Mouse (Mus musculus): ENCODE results near the gene Trappc1. TPM values are rescaled to one million over a fixed set of nuclear protein-coding genes. Genes with fewer than 3 reads are reported as not detected.

Trappc1 gene
- total and polyA plus RNA-seq, 3 experiments = 85.4 to 124 (median 102) TPM

GRCm38 (mm10) chr11:69321580-69321979, 2.2 kb upstream of the Trappc1 start:
- no peak overlapping the region for H3K9ac ChIP-seq (ENCODE audit: insufficient read depth, low read depth)
- in situ Hi-C loops (cut with MboI; ENCODE audit: low pct_ligation_motif_present, low pct_unique_long_range_greater_than_20kb, low sequenced_read_pairs) = no loop called here

DNA sequence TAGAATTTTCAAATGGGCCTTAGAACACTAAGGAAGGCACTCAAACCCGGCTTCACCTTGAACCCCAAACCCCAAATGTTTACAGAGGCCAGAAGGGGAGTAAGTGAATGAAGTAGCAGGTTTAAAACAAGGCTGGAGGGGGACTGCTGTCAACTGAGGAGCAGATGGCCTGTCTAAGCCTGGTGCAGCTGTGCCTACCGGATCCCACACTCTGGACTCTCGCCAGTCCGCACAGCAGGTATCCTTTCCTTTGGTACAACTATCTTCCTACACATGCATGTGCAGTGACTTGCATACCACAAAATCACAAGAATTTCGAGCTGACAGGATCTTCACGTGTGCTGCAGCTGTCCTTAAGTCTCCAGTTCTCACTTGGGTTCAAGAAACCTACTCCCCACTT, 1.8 kb upstream of the Trappc1 start:
- Histone ChIP-seq H3K4me1 (ENCODE audit: control insufficient read depth in 1 of 2, insufficient read depth in 2 of 2) (peaks cover 12 to 39% of the 10 kb centered on the region in 2 experiments), H3K9ac (ENCODE audit: insufficient read depth, low read depth) (no peak overlapping the region), H3K79me2 (replicated peaks; ENCODE audit: control insufficient read depth, extremely low read depth, insufficient read depth, poor library complexity, severe bottlenecking) (no peaks in the 10 kb centered on the region), H3K36me3 (replicated peaks in 1 of 2; ENCODE audit: control insufficient read depth in 1 of 2, insufficient read depth in 1 of 2, low read length in 1 of 2) (peaks cover 17 to 42% of the 10 kb centered on the region in 2 experiments), H3K27me3 (replicated peaks) (peaks cover 7% of the 10 kb centered on the region), H3K4me2 (ENCODE audit: insufficient read depth, low read depth, poor library complexity, severe bottlenecking) (peak overlapping the region; percentile 81; the same call in 1 of the 2 replicates), H3K4me3 (replicated peaks in 1 of 3; ENCODE audit: low read depth in 2 of 3, low read length in 2 of 3, poor library complexity in 1 of 3) (no peak overlapping the region), H3K9me3 (replicated peaks; ENCODE audit: low read length) (no peaks in the 10 kb centered on the region), H3K27ac (ENCODE audit: insufficient read depth, low read depth) (no peak overlapping the region)
- TF ChIP-seq NELFE (IDR thresholded peaks at IDR 0.05; ENCODE audit: low read depth, low read length) (no peak), MXI1 (IDR thresholded peaks at IDR 0.05; ENCODE audit: low read depth, low read length) (peak; percentile 11; the same call in 1 of the 2 replicates)
- dilution Hi-C loops (cut with MboI; ENCODE audit: extremely low pct_ligation_motif_present, extremely low pct_unique_long_range_greater_than_20kb, low sequenced_read_pairs) (no loop called here), in situ Hi-C loops (cut with MboI; ENCODE audit: low pct_ligation_motif_present, low pct_unique_long_range_greater_than_20kb, low sequenced_read_pairs) (no loop called here)
- no peak for DNase-seq (ENCODE audit: extremely low read depth)

More at GRCm38 (mm10) chr11:69321580-69321979, 2.2 kb upstream of the Trappc1 start:
- peaks cover 17 to 44% of the 10 kb centered on the region in 2 experiments for H3K36me3 ChIP-seq (replicated peaks in 1 of 2; ENCODE audit: control insufficient read depth in 1 of 2, insufficient read depth in 1 of 2, low read length in 1 of 2)
- no peak overlapping the region for H3K4me3 ChIP-seq (replicated peaks in 1 of 3; ENCODE audit: low read depth in 2 of 3, low read length in 2 of 3, poor library complexity in 1 of 3)
- no peak for DNase-seq (ENCODE audit: extremely low read depth)
- dilution Hi-C loops (cut with MboI; ENCODE audit: extremely low pct_ligation_motif_present, extremely low pct_unique_long_range_greater_than_20kb, low sequenced_read_pairs) = no loop called here
- no peaks in the 10 kb centered on the region for H3K79me2 ChIP-seq (replicated peaks; ENCODE audit: control insufficient read depth, extremely low read depth, insufficient read depth, poor library complexity, severe bottlenecking)
- no peaks in the 10 kb centered on the region for H3K9me3 ChIP-seq (replicated peaks; ENCODE audit: low read length)
- H3K27me3 ChIP-seq (replicated peaks) = peaks cover 3% of the 10 kb centered on the region
- peaks cover 10 to 37% of the 10 kb centered on the region in 2 experiments for H3K4me1 ChIP-seq (ENCODE audit: control insufficient read depth in 1 of 2, insufficient read depth in 2 of 2)
- H3K4me2 ChIP-seq (ENCODE audit: insufficient read depth, low read depth, poor library complexity, severe bottlenecking) = no peak overlapping the region
- no peak for TF ChIP-seq NELFE (IDR thresholded peaks at IDR 0.05; ENCODE audit: low read depth, low read length)
- no peak for TF ChIP-seq POLR2AphosphoS2 (IDR thresholded peaks at IDR 0.05; ENCODE audit: low read depth, low read length)
- 0 out of 2 replicates have a peak, but pooled peaks have one; percentile 57 for TF ChIP-seq TBP (conservative IDR thresholded peaks at IDR 0.05; ENCODE audit: low read depth, low read length)
- no peak for TF ChIP-seq MAFK (IDR thresholded peaks at IDR 0.05; ENCODE audit: insufficient replicate concordance, low read length)
- no peak for TF ChIP-seq ZNF384 (IDR thresholded peaks at IDR 0.05; ENCODE audit: low read depth, low read length)
- no peak for TF ChIP-seq ZC3H11A (IDR thresholded peaks at IDR 0.05; ENCODE audit: low read depth, low read length)
- no peak overlapping the region for H3K27ac ChIP-seq (ENCODE audit: insufficient read depth, low read depth)

GRCm38 (mm10) chr11:69322693-69323471, 898 bp upstream of the Trappc1 start:
- Histone ChIP-seq H3K9ac (ENCODE audit: insufficient read depth, low read depth) (peak overlapping the region; percentile 93), H3K27me3 (replicated peaks) (peaks cover 16% of the 10 kb centered on the region), H3K4me3 (replicated peaks in 1 of 3; ENCODE audit: low read depth in 2 of 3, low read length in 2 of 3, poor library complexity in 1 of 3) (peak overlapping the region; percentile 63 to 69 (median 64)), H3K79me2 (replicated peaks; ENCODE audit: control insufficient read depth, extremely low read depth, insufficient read depth, poor library complexity, severe bottlenecking) (no peaks in the 10 kb centered on the region), H3K4me2 (ENCODE audit: insufficient read depth, low read depth, poor library complexity, severe bottlenecking) (peak overlapping the region; percentile 81), H3K9me3 (replicated peaks; ENCODE audit: low read length) (no peaks in the 10 kb centered on the region), H3K36me3 (replicated peaks in 1 of 2; ENCODE audit: control insufficient read depth in 1 of 2, insufficient read depth in 1 of 2, low read length in 1 of 2) (peaks cover 12 to 36% of the 10 kb centered on the region in 2 experiments), H3K27ac (ENCODE audit: insufficient read depth, low read depth) (no peak overlapping the region), H3K4me1 (ENCODE audit: control insufficient read depth in 1 of 2, insufficient read depth in 2 of 2) (peaks cover 12 to 39% of the 10 kb centered on the region in 2 experiments)
- peak; percentile 49 for DNase-seq (ENCODE audit: extremely low read depth)
- in situ Hi-C loops (cut with MboI; ENCODE audit: low pct_ligation_motif_present, low pct_unique_long_range_greater_than_20kb, low sequenced_read_pairs) (no loop called here), dilution Hi-C loops (cut with MboI; ENCODE audit: extremely low pct_ligation_motif_present, extremely low pct_unique_long_range_greater_than_20kb, low sequenced_read_pairs) (no loop called here)
- TF ChIP-seq ZNF384 (IDR thresholded peaks at IDR 0.05; ENCODE audit: low read depth, low read length) (peak; percentile 77), MEF2A (IDR thresholded peaks at IDR 0.05; ENCODE audit: borderline replicate concordance, low read depth, low read length) (peak; percentile 8; the same call in 1 of the 2 replicates), MYC (IDR thresholded peaks at IDR 0.05; ENCODE audit: low read depth, low read length) (no peak), JUND (conservative IDR thresholded peaks at IDR 0.05; ENCODE audit: low read depth, low read length) (no peak), EP300 (IDR thresholded peaks at IDR 0.05; ENCODE audit: low read length) (peak; percentile 29), TBP (conservative IDR thresholded peaks at IDR 0.05; ENCODE audit: low read depth, low read length) (peak; percentile 24; the same call in 1 of the 2 replicates), ZC3H11A (IDR thresholded peaks at IDR 0.05; ENCODE audit: low read depth, low read length) (no peak), ZMIZ1 (IDR thresholded peaks at IDR 0.05; ENCODE audit: low read depth, low read length) (0 out of 2 replicates have a peak, but pooled peaks have one; percentile 40), ZKSCAN1 (IDR thresholded peaks at IDR 0.05; ENCODE audit: borderline replicate concordance, low read depth, low read length) (no peak), POLR2A (IDR thresholded peaks at IDR 0.05; ENCODE audit: low read depth, low read length) (peak; percentile 19; the same call in 1 of the 2 replicates), BHLHE40 (IDR thresholded peaks at IDR 0.05; ENCODE audit: low read depth, low read length) (peak; percentile 63; the same call in 1 of the 2 replicates), MAX (IDR thresholded peaks at IDR 0.05; ENCODE audit: low read length) (no peak)

All from CH12.LX (cell line).